Mouse (Mus musculus) neural tube, embryonic 13.5 days (tissue): ENCODE results near the gene Oxsr1. TPM values are rescaled to one million over a fixed set of nuclear protein-coding genes. Genes with fewer than 3 reads are reported as not detected.

Source experiments
- ATAC-seq: fragments of 200-750 bp; cut with Nextera tagmentation; 2 replicates; pipeline ENCODE4 v1.8.0; 2017; ENCODE audit warnings: low read depth, mild to moderate bottlenecking, moderate TSS enrichment, moderate library complexity
- H3K27ac ChIP-seq: fragments of 300-500 bp; sonication (generic); replicated peaks from 2 replicates; pipeline ENCODE4 v1.5.1; 2015; ENCODE audit warnings: moderate library complexity, mild to moderate bottlenecking, inconsistent platforms
- H3K27me3 ChIP-seq: fragments of 300-500 bp; sonication (generic); 2 replicates; pipeline ENCODE4 v1.6.1; 2015; ENCODE audit warnings: mild to moderate bottlenecking, inconsistent platforms
- H3K36me3 ChIP-seq: fragments of 300-500 bp; sonication (generic); 2 replicates; pipeline ENCODE4 v1.6.1; 2015; ENCODE audit warnings: mild to moderate bottlenecking, inconsistent platforms
- H3K4me1 ChIP-seq: fragments of 300-500 bp; sonication (generic); replicated peaks from 2 replicates; pipeline ENCODE4 v1.6.1; 2015; ENCODE audit warnings: inconsistent platforms
- H3K4me2 ChIP-seq: fragments of 300-500 bp; sonication (generic); 2 replicates; pipeline ENCODE4 v1.6.1; 2015; ENCODE audit warnings: inconsistent platforms, mild to moderate bottlenecking, moderate library complexity
- H3K4me3 ChIP-seq: fragments of 300-500 bp; sonication (generic); 2 replicates; pipeline ENCODE4 v1.5.1; 2015; ENCODE audit warnings: mild to moderate bottlenecking, inconsistent platforms
- H3K9ac ChIP-seq: fragments of 300-500 bp; sonication (generic); 2 replicates; pipeline ENCODE4 v1.6.1; 2015; ENCODE audit warnings: moderate library complexity, mild to moderate bottlenecking, inconsistent platforms
- H3K9me3 ChIP-seq: fragments of 300-500 bp; sonication (generic); 2 replicates; pipeline ENCODE4 v1.6.1; 2016; ENCODE audit warnings: inconsistent platforms
- WGBS: fragments of 180-500 bp; shearing (Covaris S2); methylation state at CpG from one replicate; pipeline ENCODE4 v1.1.7; 2015; 5-methylcytosine and 5-hydroxymethylcytosine counted together
- polyA plus RNA-seq: library from polyadenylated mRNA; unstranded; fragments of >200 nt; fragmentation: Nextera tagmentation; extraction: Ambion mirVana; gene quantifications from 2 replicates; pipeline ENCODE4 v1.2.1, GENCODE M21; 2015

The Oxsr1 gene
- polyA plus RNA-seq, 1 experiment from 2014 or later = 12.9 TPM

- Histone ChIP-seq H3K36me3 (no peaks in the 10 kb centered on the region), H3K4me3 (no peak overlapping the region), H3K27me3 (peaks cover 18% of the 10 kb centered on the region), H3K4me2 (no peak overlapping the region), H3K9me3 (no peaks in the 10 kb centered on the region), H3K9ac (no peak overlapping the region), H3K27ac (no peak overlapping the region), H3K4me1 (peaks cover 8% of the 10 kb centered on the region)
- no peak for ATAC-seq
- 88% methylated on average over 2 of the region's 2 CpGs for WGBS
These were observed 12.6 kb upstream of the Oxsr1 start for GRCm38 (mm10) chr9:119334834-119335233.

DNA sequence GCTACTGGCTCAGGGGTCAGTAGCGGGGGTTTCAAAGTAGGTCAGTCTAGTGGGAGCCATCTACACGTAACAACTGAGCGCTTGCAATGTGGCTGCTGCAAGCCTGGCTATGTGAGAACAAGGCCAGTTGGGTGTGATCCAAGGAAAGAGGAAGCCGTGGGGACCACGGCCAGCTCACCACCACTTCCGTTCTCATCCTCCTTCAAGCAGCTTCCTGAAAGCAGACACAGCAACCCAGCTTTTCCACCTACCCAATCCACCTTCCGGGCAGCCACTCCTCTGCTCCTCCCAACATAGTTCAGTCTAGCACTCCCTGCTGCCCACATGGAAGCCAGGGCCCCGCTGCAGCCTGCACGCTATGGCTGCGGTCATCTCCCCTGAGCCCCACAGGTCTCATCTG, 12.1 kb upstream of the Oxsr1 start:
- Histone ChIP-seq H3K9me3 (no peaks in the 10 kb centered on the region), H3K4me2 (no peak overlapping the region), H3K36me3 (no peaks in the 10 kb centered on the region), H3K4me3 (no peak overlapping the region), H3K27ac (no peak overlapping the region), H3K9ac (no peak overlapping the region), H3K27me3 (peaks cover 14% of the 10 kb centered on the region), H3K4me1 (peaks cover 3% of the 10 kb centered on the region)
- no peak for ATAC-seq
- WGBS = 72% methylated on average over 10 of the region's 10 CpGs

DNA sequence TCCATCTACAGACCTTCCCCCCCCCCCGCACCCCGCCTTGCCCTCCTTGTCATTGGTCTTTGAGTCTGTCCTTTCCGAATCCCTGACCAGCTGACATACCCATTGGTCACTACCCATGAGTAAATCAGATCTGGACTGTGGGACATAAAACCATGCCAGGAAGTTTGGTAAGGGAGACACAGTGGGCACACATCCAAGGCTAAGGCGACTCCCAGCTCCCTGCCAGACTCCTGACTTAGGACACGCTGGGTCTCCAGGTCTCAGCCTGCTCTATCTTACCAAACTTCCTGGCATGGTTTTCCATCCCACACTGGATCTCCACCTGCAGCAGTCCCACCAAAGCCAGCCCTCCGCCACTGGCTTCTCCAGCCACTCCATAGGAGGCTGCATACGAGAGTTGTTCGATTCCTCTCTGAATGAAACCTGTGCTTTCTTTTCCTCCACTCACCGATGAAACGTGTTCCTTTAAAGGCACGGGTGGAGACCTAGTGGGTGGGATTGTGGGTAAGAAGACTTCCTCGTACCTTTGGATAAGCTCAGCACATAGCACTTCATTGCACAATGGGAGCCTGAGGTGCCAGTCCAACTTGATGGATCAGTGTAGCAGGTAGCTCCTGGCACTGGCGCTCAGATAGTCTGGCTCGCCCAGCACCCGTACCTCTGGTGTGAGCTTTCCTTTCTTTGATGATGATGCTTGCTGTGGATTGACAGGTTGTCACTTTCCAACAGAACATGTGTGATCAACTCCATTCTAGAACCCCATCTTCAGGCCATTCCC, 8.1 kb upstream of the Oxsr1 start:
- 88% methylated on average over 15 of the region's 15 CpGs for WGBS
- H3K36me3 ChIP-seq = no peaks in the 10 kb centered on the region
- no peak for ATAC-seq
- no peak overlapping the region for H3K27ac ChIP-seq
- no peaks in the 10 kb centered on the region for H3K27me3 ChIP-seq
- no peaks in the 10 kb centered on the region for H3K4me1 ChIP-seq
- H3K9ac ChIP-seq = no peak overlapping the region
- no peak overlapping the region for H3K4me3 ChIP-seq
- no peaks in the 10 kb centered on the region for H3K9me3 ChIP-seq
- no peak overlapping the region for H3K4me2 ChIP-seq

GRCm38 (mm10) chr9:119328488-119328887, 6.3 kb upstream of the Oxsr1 start:
- no peak overlapping the region for H3K4me2 ChIP-seq
- H3K9ac ChIP-seq = no peak overlapping the region
- H3K27me3 ChIP-seq = no peaks in the 10 kb centered on the region
- H3K4me1 ChIP-seq = peaks cover 6% of the 10 kb centered on the region; the same call in 1 of the 2 replicates
- H3K4me3 ChIP-seq = no peak overlapping the region
- WGBS = 88% methylated on average over 3 of the region's 3 CpGs
- H3K36me3 ChIP-seq = no peaks in the 10 kb centered on the region
- no peak overlapping the region for H3K27ac ChIP-seq
- no peak for ATAC-seq
- no peaks in the 10 kb centered on the region for H3K9me3 ChIP-seq

DNA sequence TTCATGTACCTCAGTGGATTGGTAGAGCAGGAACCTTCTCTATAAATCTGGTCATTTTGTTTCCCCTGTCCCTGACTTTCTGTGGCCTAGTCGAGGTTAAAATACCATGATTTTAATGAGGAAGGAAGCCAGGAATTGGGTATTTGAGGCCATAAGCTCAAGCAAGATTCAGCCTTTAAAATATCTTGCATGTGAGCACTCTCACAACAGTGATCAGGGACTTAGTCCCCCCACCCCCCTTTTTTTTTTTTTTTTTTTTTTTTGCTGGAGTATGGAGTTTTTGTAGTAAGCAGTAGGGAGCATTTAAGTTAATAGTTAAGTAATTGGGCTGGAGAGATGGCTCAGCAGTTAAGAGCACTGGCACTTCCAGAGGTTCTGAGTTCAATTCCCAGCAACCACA, 1.9 kb upstream of the Oxsr1 start:
- no peak overlapping the region for H3K4me3 ChIP-seq
- no peaks in the 10 kb centered on the region for H3K9me3 ChIP-seq
- no peaks in the 10 kb centered on the region for H3K27me3 ChIP-seq
- no peak overlapping the region for H3K4me2 ChIP-seq
- H3K9ac ChIP-seq = no peak overlapping the region
- H3K27ac ChIP-seq = no peak overlapping the region
- no peaks in the 10 kb centered on the region for H3K36me3 ChIP-seq
- peaks cover 34% of the 10 kb centered on the region for H3K4me1 ChIP-seq
- 70% methylated on average over 1 of the region's 1 CpGs for WGBS
- no peak for ATAC-seq

DNA sequence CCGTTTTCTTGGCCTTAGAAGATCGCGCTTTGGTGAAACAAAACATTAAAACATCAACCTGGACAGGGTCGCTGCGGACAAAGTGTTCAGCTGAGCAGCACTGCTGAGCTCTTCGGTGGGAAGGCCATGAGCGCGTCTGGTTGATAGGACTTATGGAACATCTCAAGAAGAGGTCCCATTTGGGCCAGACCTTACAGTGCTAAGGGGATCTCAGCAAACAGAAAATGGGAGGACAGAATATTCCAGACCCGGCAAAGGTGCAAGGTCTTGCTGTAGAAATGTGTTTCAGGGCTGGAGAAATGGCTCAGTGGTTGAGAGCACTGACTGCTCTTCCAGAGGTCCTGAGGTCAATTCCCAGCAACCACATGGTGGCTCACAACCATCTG, 1.0 kb upstream of the Oxsr1 start:
- Histone ChIP-seq H3K4me1 (peaks cover 34% of the 10 kb centered on the region), H3K27ac (peak overlapping the region; percentile 95), H3K4me3 (peak overlapping the region; percentile 98), H3K4me2 (peak overlapping the region; percentile 76), H3K9me3 (no peaks in the 10 kb centered on the region), H3K27me3 (no peaks in the 10 kb centered on the region), H3K9ac (peak overlapping the region; percentile 89), H3K36me3 (no peaks in the 10 kb centered on the region)
- ATAC-seq = no peak
- WGBS = 10% methylated on average over 9 of the region's 9 CpGs

DNA sequence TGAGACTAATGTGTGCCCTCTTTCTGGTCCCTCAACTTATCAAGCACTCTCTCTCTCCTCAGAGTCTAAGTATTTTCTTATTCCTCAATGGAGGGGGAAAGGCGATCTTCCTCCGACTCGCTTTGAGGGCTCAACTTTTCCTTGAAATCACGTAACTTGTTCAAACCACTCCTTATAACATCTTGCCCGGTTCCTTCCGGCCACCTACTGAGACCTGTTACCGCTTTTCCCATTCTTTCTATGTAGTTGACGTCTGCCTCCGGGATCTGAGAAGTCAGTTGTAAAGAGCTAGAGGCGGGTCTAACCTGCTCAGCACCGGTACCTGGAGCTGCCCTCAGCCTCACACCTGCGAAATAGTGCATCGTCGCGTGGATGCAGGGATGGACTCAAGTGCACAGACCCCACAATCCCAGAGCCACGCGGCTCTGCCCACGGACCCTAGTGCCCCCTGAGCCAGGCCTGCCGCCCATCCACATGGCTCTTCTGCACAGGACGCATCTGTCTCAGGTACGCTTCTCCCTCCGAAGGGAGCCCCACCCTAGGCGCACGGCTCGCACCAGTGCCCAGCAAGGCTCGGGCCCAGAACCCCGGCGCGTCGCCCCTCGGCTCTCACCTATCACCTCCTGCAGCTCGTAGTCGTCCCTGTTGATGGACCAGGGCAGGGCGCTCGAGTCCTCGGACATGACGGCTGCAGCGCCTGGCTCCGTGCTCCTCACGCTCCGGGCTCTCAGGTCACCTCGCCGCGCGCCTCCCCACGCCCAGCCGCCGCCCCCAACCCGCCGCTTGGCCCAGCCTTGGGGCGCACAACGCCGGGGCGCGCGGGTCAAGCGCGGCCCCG, 616 bp downstream of the Oxsr1 start:
- Histone ChIP-seq H3K4me2 (peak overlapping the region; percentile 98), H3K9me3 (no peaks in the 10 kb centered on the region), H3K27me3 (no peaks in the 10 kb centered on the region), H3K4me1 (peaks cover 34% of the 10 kb centered on the region), H3K27ac (peak overlapping the region; percentile 95), H3K9ac (peak overlapping the region; percentile 89), H3K4me3 (peak overlapping the region; percentile 98), H3K36me3 (no peaks in the 10 kb centered on the region)
- ATAC-seq = peak; percentile 43
- WGBS = 1% methylated on average over 50 of the region's 59 CpGs

DNA sequence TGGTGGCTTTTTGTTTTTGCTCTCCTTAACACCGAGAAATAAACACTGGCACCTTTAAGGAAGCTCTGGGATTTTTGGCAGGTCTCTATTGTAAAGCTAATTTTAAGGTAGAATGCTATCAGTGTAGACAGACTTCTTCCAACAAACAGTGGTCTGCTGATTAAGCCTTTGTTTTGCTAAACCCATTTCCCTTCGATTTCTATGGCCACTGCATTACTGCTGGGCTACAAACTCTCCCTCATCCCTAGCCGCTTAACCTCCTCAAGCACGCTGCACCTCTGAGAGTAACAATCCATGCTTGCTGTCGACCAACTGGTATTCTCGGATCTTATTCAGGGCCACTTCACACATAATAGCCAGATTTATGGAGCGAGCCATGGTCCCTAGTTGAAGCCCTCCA, 1.3 kb downstream of the Oxsr1 start:
- H3K36me3 ChIP-seq = no peaks in the 10 kb centered on the region
- peak overlapping the region; percentile 98 for H3K4me2 ChIP-seq
- no peak for ATAC-seq
- 8% methylated on average over 7 of the region's 7 CpGs for WGBS
- peak overlapping the region; percentile 98 for H3K4me3 ChIP-seq
- H3K9me3 ChIP-seq = no peaks in the 10 kb centered on the region
- peak overlapping the region; percentile 89 for H3K9ac ChIP-seq
- H3K4me1 ChIP-seq = peaks cover 34% of the 10 kb centered on the region
- H3K27me3 ChIP-seq = no peaks in the 10 kb centered on the region
- no peak overlapping the region for H3K27ac ChIP-seq

GRCm38 (mm10) chr9:119320446-119320845, 1.8 kb downstream of the Oxsr1 start:
- Histone ChIP-seq H3K36me3 (no peaks in the 10 kb centered on the region), H3K4me1 (peaks cover 34% of the 10 kb centered on the region), H3K27ac (no peak overlapping the region), H3K9ac (peak overlapping the region; percentile 89), H3K9me3 (no peaks in the 10 kb centered on the region), H3K4me2 (peak overlapping the region; percentile 98), H3K4me3 (peak overlapping the region; percentile 98; the same call in 1 of the 2 replicates), H3K27me3 (no peaks in the 10 kb centered on the region)
- 82% methylated on average over 7 of the region's 7 CpGs for WGBS
- ATAC-seq = no peak

DNA sequence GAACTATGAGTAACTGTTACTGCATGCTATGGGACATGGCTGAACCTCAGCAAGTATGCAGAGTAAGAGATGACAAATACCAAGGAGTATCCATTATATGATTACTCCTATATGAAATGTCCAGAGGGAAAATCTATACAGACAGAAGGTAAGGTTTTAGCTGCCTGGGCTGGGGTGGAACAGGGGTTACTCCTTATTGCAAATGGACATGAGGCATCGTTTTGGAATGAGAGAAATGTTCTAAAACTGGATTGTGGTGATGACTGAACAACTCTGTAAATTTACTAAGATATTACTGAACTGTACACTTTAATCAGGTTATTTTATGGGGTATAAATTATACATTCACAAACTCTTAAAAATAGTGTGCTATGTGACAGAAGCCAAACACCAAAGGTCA, 3.3 kb downstream of the Oxsr1 start:
- Histone ChIP-seq H3K9ac (no peak overlapping the region), H3K36me3 (no peaks in the 10 kb centered on the region), H3K27ac (no peak overlapping the region), H3K9me3 (no peaks in the 10 kb centered on the region), H3K27me3 (no peaks in the 10 kb centered on the region), H3K4me2 (no peak overlapping the region), H3K4me1 (peaks cover 31% of the 10 kb centered on the region), H3K4me3 (no peak overlapping the region)
- 97% methylated on average over 1 of the region's 1 CpGs for WGBS
- ATAC-seq = no peak

GRCm38 (mm10) chr9:119313096-119313495, 9.1 kb downstream of the Oxsr1 start:
- no peak overlapping the region for H3K27ac ChIP-seq

DNA sequence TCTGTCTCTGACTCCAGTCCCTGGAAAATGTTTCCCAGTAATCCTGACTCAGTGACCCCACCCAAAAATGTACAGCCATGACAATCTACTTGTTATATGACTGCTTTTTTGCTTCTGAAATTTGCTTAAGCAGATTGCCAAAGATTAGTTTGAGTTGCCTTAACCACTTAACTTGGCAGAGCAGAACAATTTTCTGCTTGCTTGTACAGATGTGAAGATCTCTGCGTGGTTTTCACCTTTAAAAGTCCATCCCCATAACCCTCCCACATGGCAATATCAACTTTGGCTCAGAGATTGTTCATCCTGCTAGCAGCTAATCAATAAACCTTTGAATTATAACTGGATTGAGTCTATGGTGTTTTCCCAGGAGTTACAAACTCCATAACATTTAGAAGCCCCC, 13.2 kb downstream of the Oxsr1 start:
- no peaks in the 10 kb centered on the region for H3K9me3 ChIP-seq
- H3K27me3 ChIP-seq = no peaks in the 10 kb centered on the region
- no peak for ATAC-seq
- WGBS = 74% methylated on average over 1 of the region's 1 CpGs
- no peak overlapping the region for H3K27ac ChIP-seq
- H3K4me2 ChIP-seq = no peak overlapping the region
- H3K4me3 ChIP-seq = no peak overlapping the region
- no peak overlapping the region for H3K9ac ChIP-seq
- no peaks in the 10 kb centered on the region for H3K36me3 ChIP-seq
- no peaks in the 10 kb centered on the region for H3K4me1 ChIP-seq

More at GRCm38 (mm10) chr9:119313096-119313495, 9.1 kb downstream of the Oxsr1 start:
- Histone ChIP-seq H3K36me3 (no peaks in the 10 kb centered on the region), H3K9me3 (no peaks in the 10 kb centered on the region), H3K4me1 (no peaks in the 10 kb centered on the region), H3K4me2 (no peak overlapping the region), H3K27me3 (no peaks in the 10 kb centered on the region), H3K9ac (no peak overlapping the region), H3K4me3 (no peak overlapping the region)
- 90% methylated on average over 10 of the region's 10 CpGs for WGBS
- ATAC-seq = no peak
